Mouse (Mus musculus): ENCODE measurements at regions not wholly inside any gene's neighbourhood (a gene's known extent, or its start where the extent isn't known, plus 50 kb on each side); places are given as distances from the start of the nearest gene placed in this dataset.
"Not testable (repeated sequence)": the region's sequence is repeated elsewhere in the genome, so short reads cannot be mapped to it uniquely, and the experiment has no call there.

DNA sequence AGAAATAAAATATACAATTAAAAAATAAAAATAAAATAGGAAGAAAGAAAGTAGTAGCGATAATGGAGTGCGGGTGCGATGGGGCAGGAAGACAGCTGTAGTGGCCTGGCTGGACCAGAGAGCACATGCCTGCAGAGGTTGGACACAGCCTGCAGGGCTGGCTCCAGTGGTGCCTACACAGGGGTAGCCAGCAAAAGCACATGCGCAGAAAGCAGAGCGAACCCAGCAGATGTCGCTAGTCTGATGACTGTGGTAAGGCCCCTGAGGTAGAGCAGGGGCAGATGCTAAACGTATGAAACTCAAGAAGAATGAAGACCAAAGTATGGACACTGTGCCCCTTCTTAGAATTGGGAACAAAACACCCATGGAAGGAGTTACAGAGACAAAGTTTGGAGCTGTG is 101.3 kb upstream of the Syn3 start:
- TF ChIP-seq POLR2A (IDR thresholded peaks at IDR 0.05; ENCODE audit: low read depth, low read length); CTCF (IDR thresholded peaks at IDR 0.05; ENCODE audit: extremely low read depth, insufficient read length, insufficient replicate concordance, low read depth, low read length): not testable (repeated sequence)

All from small intestine, adult 2 months (tissue).